Comparison of ENCODE assay signal across 18 mouse cellular contexts in the genomic region with DNA sequence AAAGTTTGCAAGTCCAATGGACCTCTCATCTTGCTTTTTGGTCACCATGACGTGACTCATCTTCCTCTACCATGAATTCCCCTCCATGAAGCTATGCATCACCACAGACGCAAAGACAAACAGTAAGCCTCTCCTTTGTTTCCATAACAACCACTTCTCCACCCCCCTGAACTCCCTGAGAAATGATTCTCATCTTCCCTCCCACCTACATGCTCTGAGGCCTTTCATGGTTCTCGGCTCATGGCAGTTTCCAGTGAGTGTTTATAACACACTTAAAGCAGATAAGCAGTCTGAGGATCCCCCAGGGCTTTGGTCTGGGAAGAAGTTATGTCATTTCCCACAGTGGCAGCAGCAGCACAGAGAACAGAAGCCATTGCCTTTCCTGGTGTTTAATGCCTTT. TPM values are rescaled to one million over a fixed set of nuclear protein-coding genes. Genes with fewer than 3 reads are reported as not detected.
DNase-seq lines count a peak whose midpoint lies in the region; ATAC-seq lines count a peak whose summit lies in the region.
"Had no signal": no experiment of that assay in that cellular context is flagged by ENCODE, and none has a peak within 500 bp of the region (broad histone marks: within the 10 kb centered on the region; RNA-seq: fewer than 3 reads in every experiment).

No protein-coding gene starts in this region.

- no peaks in the 10 kb centered on the region for H3K27me3 ChIP-seq in hindbrain, embryonic 14.5 days (ENCODE audit: control insufficient read depth, insufficient read depth, low read length)
- H3K27me3 ChIP-seq in hindbrain, embryonic 12.5 days: no peaks in the 10 kb centered on the region
- H3K27me3 ChIP-seq: limb, embryonic 13.5 days; liver, embryonic 15.5 days had no signal

- H3K9ac ChIP-seq in hindbrain, embryonic 14.5 days: no peak overlapping the region
- H3K9ac ChIP-seq in hindbrain, embryonic 12.5 days: no peak overlapping the region
- H3K9ac ChIP-seq: limb, embryonic 13.5 days; liver, embryonic 15.5 days had no signal

- H3K4me1 ChIP-seq in hindbrain, embryonic 14.5 days (replicated peaks; ENCODE audit: control insufficient read depth, insufficient read depth, low read length): no peaks in the 10 kb centered on the region
- H3K4me1 ChIP-seq in hindbrain, embryonic 12.5 days: no peaks in the 10 kb centered on the region
- H3K4me1 ChIP-seq: liver, embryonic 15.5 days had no signal

- peak; percentile 27; the same call in 1 of the 2 replicates for ATAC-seq in hindbrain, embryonic 14.5 days (ENCODE audit: low FRiP score)
- ATAC-seq in hindbrain, embryonic 12.5 days (ENCODE audit: low FRiP score): no peak
- ATAC-seq in inflammation-experienced regulatory T-cells, adult 6 months: peak; percentile 67
- ATAC-seq: forebrain, embryonic 14.5 days had no signal

- H3K9me3 ChIP-seq in hindbrain, embryonic 14.5 days (ENCODE audit: control insufficient read depth, low read length): no peaks in the 10 kb centered on the region
- H3K9me3 ChIP-seq in hindbrain, embryonic 12.5 days (replicated peaks): no peaks in the 10 kb centered on the region
- H3K9me3 ChIP-seq: limb, embryonic 13.5 days; liver, embryonic 15.5 days; megakaryocyte, embryonic 14.5 days had no signal

- H3K27ac ChIP-seq in hindbrain, embryonic 14.5 days: no peak overlapping the region
- H3K27ac ChIP-seq in hindbrain, embryonic 12.5 days: no peak overlapping the region
- H3K27ac ChIP-seq: gastrocnemius, adult 2 months; layer of hippocampus, adult 2 months; limb, embryonic 13.5 days; liver, embryonic 15.5 days had no signal

- no peak overlapping the region for H3K4me2 ChIP-seq in hindbrain, embryonic 14.5 days (replicated peaks)
- no peak overlapping the region for H3K4me2 ChIP-seq in hindbrain, embryonic 12.5 days (replicated peaks)
- H3K4me2 ChIP-seq: limb, embryonic 13.5 days; liver, embryonic 15.5 days had no signal

- 32% methylated on average over 3 of the region's 3 CpGs for WGBS in hindbrain, embryonic 14.5 days
- 47% methylated on average over 3 of the region's 3 CpGs for WGBS in hindbrain, embryonic 12.5 days

- no peak overlapping the region for H3K4me3 ChIP-seq in hindbrain, embryonic 14.5 days (replicated peaks; ENCODE audit: low read length)
- no peak overlapping the region for H3K4me3 ChIP-seq in hindbrain, embryonic 12.5 days
- H3K4me3 ChIP-seq: gastrocnemius, adult 2 months; layer of hippocampus, adult 2 months; limb, embryonic 13.5 days; liver, embryonic 15.5 days; megakaryocyte, embryonic 14.5 days had no signal

- no peak for DNase-seq in hindbrain, embryonic 14.5 days (ENCODE audit: low spot score)
- peak; percentile 47 for DNase-seq in CD4-positive helper T cell, adult 2 months (ENCODE audit: low read depth, low spot score)
- DNase-seq in MN1 (ENCODE audit: low spot score): peak; percentile 55
- DNase-seq in yolk sac, embryonic 10.5 days (ENCODE audit: low spot score): no peak
- no peak for DNase-seq in adrenal gland, adult 18-20 months (ENCODE audit: low spot score in 2 of 2)
- DNase-seq: adrenal gland, adult 8-10 months; cerebellum, adult 9-11 months; gastrocnemius, adult 2 months; heart, adult 18-20 months; lung, postnatal 10 days; thymus, adult 18-20 months had no signal

- no peaks in the 10 kb centered on the region for H3K36me3 ChIP-seq in hindbrain, embryonic 14.5 days (replicated peaks; ENCODE audit: control insufficient read depth, insufficient read depth)
- no peaks in the 10 kb centered on the region for H3K36me3 ChIP-seq in hindbrain, embryonic 12.5 days
- H3K36me3 ChIP-seq: liver, embryonic 15.5 days had no signal

RNA-seq across cellular contexts. Expression of gene Nid1, which starts 56.2 kb away (rescaled TPM):
- polyA plus RNA-seq in hindbrain, embryonic 14.5 days (2014; fragmentation: Nextera tagmentation; extraction: Ambion mirVana): 72.9 and 77.3 TPM in 2 replicates
- 51.8 and 58.7 TPM in 2 replicates for polyA plus RNA-seq in hindbrain, embryonic 12.5 days (2016; fragmentation: Nextera tagmentation; extraction: Ambion mirVana)
- under 1 TPM in 1 of 3 experiments, not detected in 2; 0.13 TPM for polyA plus RNA-seq in inflammation-experienced regulatory T-cells, adult 6 months (2017; shearing (Covaris generic))
- total RNA-seq in adrenal gland, adult 18-20 months (2021): 10 to 100 TPM; 39.1 to 60.2 TPM

Comparison
In these comparisons a context has a peak if more than half of its experiments do, and no peak if none do; other contexts are left out.
1. DNase-seq: peak in CD4-positive helper T cell, adult 2 months (single experiment) and MN1 (single experiment); none in hindbrain, embryonic 14.5 days (single experiment), yolk sac, embryonic 10.5 days (single experiment) and adrenal gland, adult 18-20 months (0 of 2).
2. RNA of gene Nid1, which starts 56.2 kb away (polyA plus RNA-seq): 72.9 to 77.3 TPM in hindbrain, embryonic 14.5 days and 51.8 to 58.7 TPM in hindbrain, embryonic 12.5 days; 0.13 TPM in inflammation-experienced regulatory T-cells, adult 6 months; every median in the first group is over 10 times any median in the second.